Mouse (Mus musculus): ENCODE measurements around the gene Sorcs2.
"Not testable (repeated sequence)": the region's sequence is repeated elsewhere in the genome, so short reads cannot be mapped to it uniquely, and the experiment has no call there.

Gene Sorcs2

GRCm38 (mm10) chr5:36397837-36398282, at the start of gene Sorcs2:
TSS of gene Sorcs2 (minus strand) at chr5:36398139.
- peak; percentile 74 for DNase-seq

DNA sequence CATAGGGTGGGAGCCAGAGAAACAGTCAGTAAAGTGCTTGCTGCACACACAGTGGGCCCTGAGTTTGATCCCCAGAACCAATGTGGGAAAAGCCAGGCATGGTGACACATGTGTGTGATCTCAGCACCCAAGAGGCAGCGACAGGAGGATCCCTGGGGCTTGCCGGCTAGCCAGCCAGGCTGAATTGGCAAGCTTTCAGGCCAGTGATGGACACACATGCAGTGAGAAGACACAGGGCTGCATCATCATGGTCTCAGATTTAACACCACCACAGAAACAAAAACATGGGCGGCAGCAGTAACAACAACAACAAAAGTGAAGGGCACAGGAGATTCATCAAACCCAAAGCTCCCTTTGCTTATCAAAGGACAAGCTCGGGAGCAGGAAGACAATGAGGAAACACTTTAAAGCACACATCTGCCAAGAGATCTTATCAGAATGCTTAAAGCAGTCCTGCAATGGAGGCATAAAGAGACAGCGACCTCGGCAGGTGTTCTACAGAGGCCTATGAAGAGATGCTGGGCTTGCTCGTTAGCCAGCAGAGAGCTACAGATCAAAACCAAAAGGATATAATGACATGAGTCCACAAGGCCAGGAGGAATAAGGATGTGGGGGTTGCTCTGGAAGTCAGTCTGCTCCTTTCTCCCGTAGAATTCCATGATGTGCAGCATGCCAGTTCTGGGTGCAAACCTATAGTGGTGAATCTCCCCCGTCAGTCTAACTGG, 48.4 kb upstream of the Sorcs2 start:
- DNase-seq, result no peak

DNA sequence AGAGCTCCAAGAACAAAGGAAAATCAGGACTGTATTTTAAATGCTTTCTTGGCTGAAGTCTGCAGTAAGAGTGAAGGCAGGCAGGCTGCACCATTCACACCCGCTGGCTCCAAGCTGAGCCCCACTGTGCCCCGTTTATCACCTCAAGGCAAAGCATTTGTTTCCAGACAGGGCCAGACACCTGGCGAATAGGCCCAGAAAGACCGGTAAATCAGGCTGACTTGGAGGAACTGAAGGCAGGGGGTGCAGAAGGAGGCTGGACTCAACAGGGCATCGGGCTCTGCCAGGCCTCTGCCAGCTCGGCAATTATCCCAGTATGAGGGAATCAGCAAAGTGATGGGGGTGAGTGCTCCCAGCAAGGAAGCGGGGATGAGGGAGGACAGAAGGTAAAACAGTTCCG, 47.1 kb upstream of the Sorcs2 start:
- DNase-seq, result no peak

DNA sequence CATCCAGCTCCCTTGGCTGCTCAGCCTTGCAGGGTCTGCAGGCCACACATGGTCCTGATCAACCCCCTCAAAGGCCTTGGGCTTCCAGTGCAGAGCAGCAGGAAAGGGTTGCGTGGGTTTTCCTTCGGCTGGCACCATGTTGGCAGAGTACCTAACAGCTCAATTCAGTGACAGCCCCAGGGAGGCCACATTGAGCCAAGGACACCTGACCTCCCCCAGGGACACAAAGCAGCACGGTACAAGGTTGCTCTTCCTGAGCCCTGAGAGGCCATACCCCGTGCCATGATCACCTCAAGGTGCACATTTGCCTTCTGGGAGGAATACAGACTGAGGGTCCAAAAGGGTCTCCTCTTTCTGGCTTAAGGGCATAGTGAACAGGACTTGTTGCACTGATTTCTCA, 46.7 kb upstream of the Sorcs2 start:
- DNase-seq, result no peak

- DNase-seq, result no peak
Measured at GRCm38 (mm10) chr5:36440741-36441140, 42.8 kb upstream of the Sorcs2 start.

DNA sequence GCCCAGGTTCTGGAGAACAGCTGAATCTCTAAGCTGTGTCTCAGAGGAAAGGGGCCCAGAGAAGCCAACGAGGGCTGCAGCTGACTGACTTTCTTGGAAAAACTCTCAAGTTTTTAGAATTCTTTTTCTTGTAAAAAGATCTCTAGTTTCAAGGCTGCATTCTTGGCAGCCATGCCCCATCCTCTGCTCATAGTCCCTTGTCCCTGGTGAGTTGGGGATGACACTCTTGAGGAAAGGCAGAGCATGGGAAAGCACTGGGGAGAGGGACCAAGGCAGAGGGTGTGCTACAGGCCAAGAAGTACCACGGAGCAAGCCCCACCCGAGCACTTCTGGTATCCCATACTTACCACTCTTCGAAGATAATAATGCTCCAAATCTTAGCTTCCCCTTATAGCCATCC, 38.9 kb upstream of the Sorcs2 start:
- DNase-seq, result no peak

- no peak for DNase-seq
Measured at GRCm38 (mm10) chr5:36434398-36434967, 36.5 kb upstream of the Sorcs2 start.

DNA sequence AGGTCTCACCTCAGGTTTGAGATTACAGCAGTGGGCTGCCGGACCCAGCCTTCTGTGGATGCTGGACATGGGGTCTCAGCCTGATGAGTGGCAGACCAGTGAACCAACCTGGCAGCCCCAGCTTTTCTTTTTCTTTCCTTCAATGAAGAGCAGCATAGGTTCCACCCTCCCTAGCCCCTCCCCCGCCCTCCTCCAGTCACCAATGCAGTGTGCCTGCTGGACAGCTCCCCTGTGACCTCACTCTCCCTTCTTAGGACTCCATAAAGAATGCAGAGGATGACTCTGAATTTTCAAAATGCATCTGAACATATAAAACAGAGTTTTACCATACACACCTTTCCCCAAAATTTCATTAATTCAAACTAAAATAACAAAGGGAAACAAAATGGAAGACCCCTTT, 33.8 kb upstream of the Sorcs2 start:
- no peak for DNase-seq

DNA sequence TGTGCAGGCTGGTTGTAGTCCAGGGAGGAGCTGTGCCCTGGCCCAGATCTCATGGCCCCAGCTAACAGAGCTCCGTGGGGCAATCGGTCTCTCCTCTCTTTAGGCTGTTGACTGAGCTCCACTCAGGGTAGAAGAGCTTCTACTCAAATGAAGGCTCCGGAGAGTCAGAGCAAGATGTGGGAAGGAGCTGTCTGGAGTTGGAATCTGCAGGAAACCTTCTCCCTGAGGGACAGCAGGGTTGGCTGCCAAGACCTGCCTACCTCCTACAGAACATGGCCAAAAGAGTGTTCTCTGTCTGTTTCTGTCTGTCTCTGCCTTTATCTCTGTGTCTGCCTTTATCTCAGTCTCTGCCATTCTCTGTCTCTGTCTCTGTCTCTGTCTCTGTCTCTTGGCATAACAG, 31.6 kb upstream of the Sorcs2 start:
- DNase-seq, result no peak

- no peak for DNase-seq
Measured at GRCm38 (mm10) chr5:36427831-36428230, 29.9 kb upstream of the Sorcs2 start.

- DNase-seq, result no peak
Measured at GRCm38 (mm10) chr5:36426404-36426803, 28.5 kb upstream of the Sorcs2 start.

DNA sequence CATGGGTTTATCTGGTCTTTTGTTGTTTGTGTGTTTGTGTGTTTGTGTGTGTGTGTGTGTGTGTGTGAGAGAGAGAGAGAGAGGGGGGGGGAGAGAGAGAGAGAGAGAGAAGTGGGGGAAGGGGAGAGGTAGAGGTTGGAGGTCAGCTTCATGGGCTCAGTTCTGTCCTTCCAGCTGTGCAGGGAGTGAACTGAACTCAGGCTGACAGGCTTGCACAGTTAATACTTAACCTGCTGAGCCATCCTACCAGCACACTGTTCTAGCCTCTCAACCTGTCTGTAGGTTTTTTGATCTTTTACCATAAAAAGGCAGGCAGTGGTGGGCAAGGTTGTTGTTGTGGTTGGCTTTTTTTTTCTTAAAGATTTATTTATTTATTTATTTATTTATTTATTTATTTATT, 26.7 kb upstream of the Sorcs2 start:
- no peak for DNase-seq

DNA sequence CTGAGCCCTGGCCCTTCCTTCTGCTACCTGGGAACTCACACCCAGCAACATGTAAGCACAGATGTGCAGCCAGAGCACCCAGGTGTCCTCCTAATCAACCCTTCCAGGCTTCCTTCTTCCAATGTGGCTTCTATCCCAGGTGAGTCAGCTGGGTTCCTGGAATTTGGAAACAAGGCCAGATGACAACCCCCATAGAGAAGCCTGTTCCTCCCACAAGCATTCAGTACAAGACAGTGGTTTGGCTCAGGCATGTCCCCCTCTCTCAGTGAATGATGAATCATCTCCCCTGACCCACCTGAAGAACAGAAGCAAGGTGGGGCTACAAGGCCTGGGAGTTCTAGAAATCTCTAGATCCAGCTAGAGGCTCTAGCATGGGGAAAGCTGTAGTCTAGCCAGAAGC, 24.8 kb upstream of the Sorcs2 start:
- no peak for DNase-seq

DNA sequence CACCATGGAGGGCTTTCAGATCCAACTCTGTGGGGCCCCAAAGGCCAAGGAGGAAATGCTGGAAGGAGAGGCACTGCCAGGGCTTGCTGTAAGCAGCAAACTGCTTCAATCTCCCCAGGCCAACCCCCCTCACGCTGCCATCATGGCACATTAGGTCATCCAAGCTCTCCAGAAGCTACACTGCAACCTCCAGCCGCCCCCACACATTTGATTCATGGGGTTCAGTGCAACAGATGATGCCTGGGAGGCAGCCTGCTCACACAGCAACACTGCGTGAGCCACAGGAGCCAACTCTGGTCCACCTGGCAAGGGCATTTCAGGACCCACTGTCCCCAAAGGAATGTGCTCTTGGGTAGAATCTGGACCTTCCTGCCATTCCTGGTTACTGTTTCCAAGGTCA, 21.9 kb upstream of the Sorcs2 start:
- DNase-seq, result no peak

DNA sequence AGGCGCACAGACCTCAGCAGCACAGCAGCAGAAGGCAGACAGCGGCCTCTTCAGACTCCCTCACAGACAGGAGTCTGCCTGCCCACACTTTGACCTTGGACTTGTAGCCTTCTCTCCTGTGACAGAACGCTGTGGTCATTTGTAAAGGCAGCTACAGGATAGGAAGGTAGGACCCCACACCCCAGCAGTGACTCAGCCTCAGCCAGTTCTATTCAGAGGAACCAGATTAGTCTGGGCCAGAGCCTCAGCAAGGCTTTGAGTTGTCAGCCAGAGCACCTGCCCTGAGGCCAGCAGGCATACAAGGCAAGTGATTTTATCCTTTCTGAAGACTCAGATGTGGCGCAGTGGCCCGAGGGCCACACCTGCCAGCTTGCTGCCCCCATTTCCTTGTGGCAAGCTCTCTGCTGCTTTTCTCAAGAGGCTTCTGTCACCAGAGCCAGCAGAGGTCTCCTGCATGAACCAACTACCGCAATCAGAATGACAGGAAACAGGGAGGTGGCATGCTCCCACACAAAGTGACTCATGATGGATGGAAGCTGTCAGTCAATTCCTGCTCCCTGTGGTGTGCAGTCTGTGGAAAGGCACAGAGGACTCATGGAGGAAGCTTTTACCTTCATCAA, 16.9 kb upstream of the Sorcs2 start:
- DNase-seq, result no peak

DNA sequence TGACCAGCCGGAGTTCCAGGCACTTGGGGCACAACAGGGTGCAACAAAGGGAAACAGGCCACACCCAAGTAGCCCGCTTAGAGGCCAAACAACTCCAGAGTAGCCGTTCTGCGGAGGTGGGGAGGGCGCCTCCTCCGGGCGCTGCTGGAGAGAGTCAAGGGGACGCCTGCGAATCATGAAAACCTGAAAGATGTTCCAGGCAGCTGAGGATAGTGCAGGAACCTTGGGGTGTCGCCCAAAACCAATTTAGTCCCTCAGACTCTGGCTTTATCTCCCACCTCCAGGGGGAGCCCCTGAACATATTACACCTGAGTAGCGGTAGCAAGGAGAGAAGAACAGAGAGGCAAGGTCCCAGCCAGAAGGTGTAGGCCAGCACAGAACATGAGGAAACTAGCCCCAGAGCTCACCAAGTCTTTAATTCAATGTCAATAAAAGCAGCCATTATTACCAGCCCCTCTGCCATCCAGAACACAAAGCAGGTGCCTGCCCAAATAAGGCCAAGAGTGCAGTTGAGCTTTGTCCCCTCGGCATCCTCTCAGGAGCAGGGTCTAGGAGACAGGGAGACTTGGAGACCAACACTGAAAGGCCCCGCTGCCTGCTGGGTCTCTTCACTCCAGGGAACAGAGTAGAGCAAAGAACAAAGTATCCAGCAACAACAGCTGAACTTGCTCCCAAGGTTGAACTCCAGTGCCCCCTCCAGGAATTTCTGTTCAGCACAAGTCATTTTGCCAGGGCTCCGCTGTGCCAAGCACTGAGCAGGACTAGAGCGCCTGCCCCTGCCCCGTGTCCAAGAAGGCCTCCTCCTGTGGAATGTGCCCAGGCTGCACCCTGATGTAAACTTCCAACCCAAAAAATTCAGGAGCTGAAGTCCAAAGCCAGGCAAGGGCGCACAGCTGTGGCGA, 775 bp upstream of the Sorcs2 start:
- peak; percentile 33 for DNase-seq

DNA sequence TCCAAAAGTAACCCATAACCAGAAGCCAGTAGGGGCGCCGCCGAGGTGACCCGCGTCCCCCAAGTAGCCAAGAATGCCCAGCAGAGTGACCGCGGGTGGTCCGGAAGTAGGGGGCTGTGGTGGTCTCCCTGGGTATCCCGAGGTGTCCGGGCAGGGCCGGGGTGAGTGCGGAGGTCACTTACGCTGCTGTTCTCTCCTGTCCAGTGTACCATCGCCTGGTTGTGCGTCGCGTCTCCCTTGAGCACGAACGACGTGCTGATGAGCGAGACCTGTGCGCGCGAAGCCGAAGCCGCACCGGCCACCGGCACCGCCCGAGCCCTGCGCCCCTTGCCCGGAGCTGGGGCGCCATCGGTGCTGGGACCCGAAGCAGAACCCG, 567 bp downstream of the Sorcs2 start:
- DNase-seq, result no peak

DNA sequence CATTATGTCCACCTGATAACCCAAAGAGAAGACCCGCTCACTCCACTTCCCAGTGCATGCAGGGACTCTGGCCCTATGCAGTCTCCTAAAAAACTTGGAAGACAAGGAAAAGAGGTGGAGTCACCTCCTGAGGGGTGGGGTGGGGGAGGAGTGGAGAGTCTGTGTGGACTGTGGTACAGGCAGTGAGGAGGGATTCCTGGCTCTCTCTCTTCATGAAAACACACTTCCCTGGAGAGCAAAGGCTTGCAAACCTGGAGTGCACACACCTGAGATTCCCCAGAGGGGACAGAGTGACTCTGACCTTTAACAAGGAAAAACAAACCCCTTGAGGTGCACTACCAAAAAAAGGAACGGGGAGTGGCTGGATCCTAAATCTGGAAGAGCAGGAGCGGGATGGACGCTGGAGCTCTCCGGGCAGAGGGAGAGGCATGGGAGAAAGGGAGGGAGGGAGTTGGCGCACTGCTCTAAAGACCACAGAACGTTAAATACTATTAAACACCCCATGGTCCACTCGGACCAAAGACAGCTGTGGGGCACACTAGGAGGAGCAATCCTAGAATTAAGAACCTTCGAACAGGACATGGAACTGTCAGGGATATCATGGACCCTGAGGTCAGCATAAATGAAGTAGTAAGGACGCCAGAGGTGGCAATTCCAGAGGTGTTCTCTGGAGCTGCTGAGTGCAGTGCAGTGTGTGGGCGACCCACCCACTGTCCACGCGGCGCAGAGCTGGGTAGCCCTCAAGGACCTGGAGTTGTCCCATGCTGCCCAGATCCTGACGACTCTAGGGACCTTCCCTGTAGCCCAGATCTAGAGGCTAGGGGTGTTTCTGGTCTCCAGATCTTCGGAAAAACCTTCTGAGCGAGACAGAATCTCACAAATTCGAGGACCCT, 1.2 kb downstream of the Sorcs2 start:
- DNase-seq, result no peak

DNA sequence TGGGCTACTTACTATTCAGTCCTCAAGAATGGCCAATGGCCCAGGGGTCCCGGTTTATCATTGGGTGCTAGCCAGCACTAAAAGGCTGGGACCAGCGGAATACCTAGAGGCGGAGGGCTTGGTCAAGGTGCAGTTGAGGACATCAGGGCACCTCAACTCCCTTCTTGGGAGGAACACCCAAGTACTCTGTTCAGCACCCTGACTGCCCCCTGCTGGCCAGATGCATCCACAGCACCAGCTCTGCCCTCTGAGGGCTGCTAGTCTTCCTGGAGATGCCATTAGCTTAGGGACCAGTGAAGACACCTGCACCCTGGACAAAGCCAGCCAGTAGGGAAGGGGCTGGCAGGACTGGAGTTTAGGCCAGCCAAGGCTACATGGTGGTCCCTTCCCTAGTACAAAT, 1.9 kb downstream of the Sorcs2 start:
- DNase-seq, result peak; percentile 69

DNA sequence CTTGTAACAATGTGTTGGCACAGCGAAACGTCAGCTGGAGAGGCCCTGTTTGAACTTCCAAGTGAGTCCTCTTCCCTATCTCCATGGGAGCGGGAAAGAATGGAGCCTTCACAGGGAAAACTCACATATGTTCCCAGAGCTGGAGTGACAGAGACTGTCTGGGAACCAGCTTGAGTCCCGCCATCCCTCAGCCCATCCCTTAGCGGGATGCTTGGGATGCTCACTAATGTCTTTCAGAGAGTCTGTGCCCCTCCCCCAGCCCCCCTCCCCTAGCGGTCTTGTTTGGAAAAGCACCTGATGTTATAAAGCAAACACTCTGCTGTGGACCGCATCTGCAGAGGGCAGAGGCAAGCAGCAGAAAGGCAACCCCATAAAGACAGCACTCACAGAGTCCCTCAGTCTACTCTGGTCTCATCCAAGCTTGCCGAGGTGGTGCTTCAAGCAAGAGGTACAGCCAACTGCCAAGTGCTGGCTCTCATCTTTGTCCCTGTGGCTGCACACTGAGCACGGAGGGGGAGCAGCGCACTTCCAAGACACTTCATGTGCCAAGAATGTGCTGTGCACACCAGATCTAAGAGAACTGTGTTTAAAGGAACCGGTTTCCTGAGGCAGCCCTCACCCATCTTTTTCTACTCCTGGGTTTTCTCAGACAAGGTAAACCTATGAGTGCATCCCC, 3.0 kb downstream of the Sorcs2 start:
- DNase-seq, result no peak

GRCm38 (mm10) chr5:36391751-36392150, 6.2 kb downstream of the Sorcs2 start:
- no peak for DNase-seq

DNA sequence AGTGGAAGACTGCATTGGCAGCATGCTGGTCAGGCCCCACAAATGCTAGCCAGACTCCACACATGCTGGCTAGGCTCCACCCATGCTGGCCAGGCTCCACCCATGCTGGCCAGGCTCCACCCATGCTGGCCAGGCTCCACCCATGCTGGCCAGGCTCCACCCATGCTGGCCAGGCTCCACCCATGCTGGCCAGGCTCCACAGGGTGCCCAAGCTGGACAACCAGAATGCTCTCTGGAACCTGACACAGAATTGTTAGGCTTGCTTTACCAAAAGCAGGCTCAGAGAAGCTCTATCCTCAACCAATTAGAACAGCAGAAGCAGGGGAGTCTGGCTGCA, 7.4 kb downstream of the Sorcs2 start:
- not testable (repeated sequence) for DNase-seq

Data from liver (tissue).